Mouse (Mus musculus): Measurements from ENCODE around the gene Afap1l2.
A peak's percentile ranks its signal among the peaks of the same experiment; 100 is the strongest.

Gene Afap1l2

GRCm38 (mm10) chr19:57007781-57008710 lies at the start of gene Afap1l2:
Gene Afap1l2 (minus strand): TSS chr19:57008228.
- DNase-seq: no peak

- DNase-seq: no peak
Measured at GRCm38 (mm10) chr19:57057568-57057967, 49.5 kb upstream of the Afap1l2 start.

- DNase-seq: peak; percentile 30
Measured at GRCm38 (mm10) chr19:57055215-57056120, 47.4 kb upstream of the Afap1l2 start.

- no peak for DNase-seq
Measured at GRCm38 (mm10) chr19:57052959-57053358, 44.9 kb upstream of the Afap1l2 start.

- no peak for DNase-seq
Measured at GRCm38 (mm10) chr19:57052016-57052415, 44.0 kb upstream of the Afap1l2 start.

- DNase-seq: no peak
Measured at GRCm38 (mm10) chr19:57049592-57050090, 41.6 kb upstream of the Afap1l2 start.

- DNase-seq: no peak
Measured at GRCm38 (mm10) chr19:57047671-57048320, 39.8 kb upstream of the Afap1l2 start.

- DNase-seq: no peak
Measured at GRCm38 (mm10) chr19:57039258-57039657, 31.2 kb upstream of the Afap1l2 start.

GRCm38 (mm10) chr19:57036860-57037259 lies 28.8 kb upstream of the Afap1l2 start:
- DNase-seq: no peak

GRCm38 (mm10) chr19:57031582-57031981 lies 23.6 kb upstream of the Afap1l2 start:
- peak; percentile 51 for DNase-seq

GRCm38 (mm10) chr19:57029461-57029860 lies 21.4 kb upstream of the Afap1l2 start:
- DNase-seq: no peak

- DNase-seq: no peak
Measured at GRCm38 (mm10) chr19:57028327-57029179, 20.5 kb upstream of the Afap1l2 start.

- no peak for DNase-seq
Measured at GRCm38 (mm10) chr19:57026501-57026900, 18.5 kb upstream of the Afap1l2 start.

GRCm38 (mm10) chr19:57017785-57018179 lies 9.8 kb upstream of the Afap1l2 start:
- DNase-seq: no peak

GRCm38 (mm10) chr19:57016995-57017784 lies 9.2 kb upstream of the Afap1l2 start:
- no peak for DNase-seq

- no peak for DNase-seq
Measured at GRCm38 (mm10) chr19:57014808-57015207, 6.8 kb upstream of the Afap1l2 start.

- DNase-seq: no peak
Measured at GRCm38 (mm10) chr19:57013271-57013677, 5.2 kb upstream of the Afap1l2 start.

- DNase-seq: no peak
Measured at GRCm38 (mm10) chr19:57012068-57012467, 4.0 kb upstream of the Afap1l2 start.

- no peak for DNase-seq
Measured at GRCm38 (mm10) chr19:57010064-57010463, 2.0 kb upstream of the Afap1l2 start.

- DNase-seq: no peak
Measured at GRCm38 (mm10) chr19:57009653-57010052, 1.6 kb upstream of the Afap1l2 start.

- no peak for DNase-seq
Measured at GRCm38 (mm10) chr19:57007291-57007690, 737 bp downstream of the Afap1l2 start.
